Mouse (Mus musculus) embryo, embryonic 11 days (tissue): ENCODE data around the gene Padi4.

Experiments used
- DNase-seq: peaks from one replicate; pipeline ENCODE4 v3.0.0-alpha.2; 2015

Gene Padi4

GRCm38 (mm10) chr4:140787414-140787813, 13.4 kb upstream of the Padi4 start:
- no peak for DNase-seq

- no peak for DNase-seq
Measured at GRCm38 (mm10) chr4:140785217-140785616, 11.2 kb upstream of the Padi4 start.

- no peak for DNase-seq
Measured at GRCm38 (mm10) chr4:140784292-140784945, 10.4 kb upstream of the Padi4 start.

GRCm38 (mm10) chr4:140782821-140783220, 8.8 kb upstream of the Padi4 start:
- DNase-seq: no peak

GRCm38 (mm10) chr4:140780507-140780906, 6.5 kb upstream of the Padi4 start:
- DNase-seq: no peak

- peak; percentile 72 for DNase-seq
Measured at GRCm38 (mm10) chr4:140779803-140780397, 5.9 kb upstream of the Padi4 start.

- DNase-seq: no peak
Measured at GRCm38 (mm10) chr4:140776623-140777022, 2.6 kb upstream of the Padi4 start.

GRCm38 (mm10) chr4:140775876-140776275, 1.8 kb upstream of the Padi4 start:
- no peak for DNase-seq

- no peak for DNase-seq
Measured at GRCm38 (mm10) chr4:140774893-140775292, 857 bp upstream of the Padi4 start.

GRCm38 (mm10) chr4:140771091-140771490, 2.9 kb downstream of the Padi4 start:
- no peak for DNase-seq

GRCm38 (mm10) chr4:140770433-140770832, 3.6 kb downstream of the Padi4 start:
- DNase-seq: peak; percentile 63

- no peak for DNase-seq
Measured at GRCm38 (mm10) chr4:140768973-140769372, 5.1 kb downstream of the Padi4 start.

GRCm38 (mm10) chr4:140765936-140766335, 8.1 kb downstream of the Padi4 start:
- DNase-seq: no peak

GRCm38 (mm10) chr4:140763158-140763557, 10.9 kb downstream of the Padi4 start:
- peak; percentile 70 for DNase-seq

- DNase-seq: no peak
Measured at GRCm38 (mm10) chr4:140761601-140762000, 12.4 kb downstream of the Padi4 start.

GRCm38 (mm10) chr4:140755811-140756210, 18.2 kb downstream of the Padi4 start:
- no peak for DNase-seq

GRCm38 (mm10) chr4:140753366-140753765, 20.7 kb downstream of the Padi4 start:
- DNase-seq: no peak

- peak; percentile 62 for DNase-seq
Measured at GRCm38 (mm10) chr4:140750328-140750727, 23.7 kb downstream of the Padi4 start.

GRCm38 (mm10) chr4:140747978-140748377, 26.1 kb downstream of the Padi4 start:
- DNase-seq: no peak

GRCm38 (mm10) chr4:140744654-140745053, 29.4 kb downstream of the Padi4 start:
- peak; percentile 54 for DNase-seq

GRCm38 (mm10) chr4:140743086-140743485, 30.9 kb downstream of the Padi4 start:
- DNase-seq: no peak

- no peak for DNase-seq
Measured at GRCm38 (mm10) chr4:140742543-140742942, 31.5 kb downstream of the Padi4 start, which contains the start of gene Padi6. Gene Padi6 (minus strand): TSS chr4:140742643.

- DNase-seq: no peak
Measured at GRCm38 (mm10) chr4:140741401-140741800, 32.6 kb downstream of the Padi4 start.

- no peak for DNase-seq
Measured at GRCm38 (mm10) chr4:140740655-140741054, 33.4 kb downstream of the Padi4 start.

GRCm38 (mm10) chr4:140732871-140733270, 41.2 kb downstream of the Padi4 start:
- DNase-seq: no peak
